Mouse (Mus musculus) G1E (cell line): ENCODE results near the gene Rps4x.

Experiments
- CTCF ChIP-seq: IDR thresholded peaks from 2 replicates; pipeline ENCODE4 v1.5.1; 2012; ENCODE audit warnings: low read depth, low read length, inconsistent platforms, mixed read lengths
- POLR2AphosphoS5 ChIP-seq: IDR thresholded peaks from 2 replicates; pipeline ENCODE4 v1.6.1; 2012; ENCODE audit warnings: low read depth, low read length, inconsistent platforms; ENCODE audit not compliant: insufficient replicate concordance
- TAL1 ChIP-seq: conservative IDR thresholded peaks from 2 replicates; pipeline ENCODE4 v1.6.1; 2012; ENCODE audit warnings: low read depth, low read length, inconsistent platforms, mixed read lengths

DNA sequence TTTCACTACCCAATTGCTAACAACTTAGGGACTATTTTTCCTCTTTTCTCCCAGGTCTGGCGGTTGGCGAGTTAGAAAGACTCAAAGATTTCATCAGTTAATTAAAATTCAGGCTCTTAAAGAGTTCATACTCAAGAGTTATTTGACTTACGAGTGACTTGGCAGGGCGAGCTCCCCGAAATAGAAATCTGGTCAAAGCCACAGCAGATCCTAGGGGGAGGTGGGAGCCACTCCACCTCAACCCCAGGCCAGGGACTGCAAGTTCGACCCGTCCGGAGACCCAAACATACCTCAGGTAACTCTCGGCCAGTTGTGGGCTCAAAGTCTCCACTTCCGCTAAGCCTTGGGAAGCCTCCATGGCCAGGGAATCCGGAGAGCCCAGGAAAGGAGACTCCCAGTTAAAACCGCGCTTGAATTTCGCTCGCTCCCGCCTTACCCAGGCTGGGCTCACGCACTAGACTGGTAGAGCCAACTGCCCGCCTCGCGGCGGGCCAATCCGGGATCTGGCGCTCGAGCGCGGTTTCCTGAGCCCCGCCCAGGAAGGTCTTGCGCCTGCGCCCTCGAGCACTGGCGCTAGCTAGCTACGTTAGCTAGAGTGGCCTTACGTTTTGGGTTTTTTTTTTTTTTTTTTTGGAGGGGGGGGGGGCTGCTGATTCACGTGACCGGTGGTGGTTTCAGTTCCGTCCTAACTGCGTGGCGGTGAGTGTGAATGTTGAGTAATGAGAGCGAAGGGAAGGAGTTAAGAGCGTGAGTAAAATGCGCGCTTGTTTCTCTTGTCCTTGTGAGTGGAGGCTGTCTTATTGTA lies 32.4 kb downstream of the Rps4x start, which contains the start of gene Ercc6l:
- TF ChIP-seq POLR2AphosphoS5 (no peak), CTCF (no peak), TAL1 (no peak)
